Mouse (Mus musculus) olfactory bulb, adult 2 months (tissue): ENCODE results near the gene Dusp5. TPM values are rescaled to one million over a fixed set of nuclear protein-coding genes. Genes with fewer than 3 reads are reported as not detected.

Source experiments
- H3K27ac ChIP-seq: fragments of 200-500 bp; 2 replicates; pipeline ENCODE4 v1.5.1; 2012; ENCODE audit warnings: low read depth, low read length; ENCODE audit not compliant: insufficient read depth
- H3K4me1 ChIP-seq: fragments of 200-500 bp; 2 replicates; pipeline ENCODE4 v1.6.1; 2012; ENCODE audit warnings: low read length; ENCODE audit not compliant: control insufficient read depth, insufficient read depth
- H3K4me3 ChIP-seq: fragments of 200-500 bp; 2 replicates; pipeline ENCODE4 v1.5.1; 2012; ENCODE audit warnings: mild to moderate bottlenecking, low read depth, low read length, moderate library complexity; ENCODE audit not compliant: insufficient read depth
- CTCF ChIP-seq: fragments of 200-500 bp; IDR thresholded peaks from 2 replicates; pipeline ENCODE4 v1.5.1; 2012; ENCODE audit warnings: low read depth, mild to moderate bottlenecking, low read length, moderate library complexity; ENCODE audit not compliant: insufficient read depth
- POLR2A ChIP-seq: fragments of 200-500 bp; IDR thresholded peaks from 2 replicates; pipeline ENCODE4 v1.6.1; 2012; ENCODE audit warnings: mild to moderate bottlenecking, low read depth, low read length, moderate library complexity; ENCODE audit not compliant: insufficient read depth
- WGBS: fragments of 180-500 bp; shearing (Covaris S2); methylation state at CpG from one replicate; pipeline ENCODE4 v1.1.7; 2018; 5-methylcytosine and 5-hydroxymethylcytosine counted together
- polyA plus RNA-seq: library from polyadenylated mRNA; stranded (reverse); fragments of >200 nt; gene quantifications from 2 replicates; pipeline ENCODE4 v1.2.4, GENCODE M21; 2012; ENCODE audit warnings: low replicate concordance; ENCODE audit not compliant: missing spikeins, insufficient read depth, insufficient read length

Dusp5 gene
- polyA plus RNA-seq = not detected in 2 replicates

DNA sequence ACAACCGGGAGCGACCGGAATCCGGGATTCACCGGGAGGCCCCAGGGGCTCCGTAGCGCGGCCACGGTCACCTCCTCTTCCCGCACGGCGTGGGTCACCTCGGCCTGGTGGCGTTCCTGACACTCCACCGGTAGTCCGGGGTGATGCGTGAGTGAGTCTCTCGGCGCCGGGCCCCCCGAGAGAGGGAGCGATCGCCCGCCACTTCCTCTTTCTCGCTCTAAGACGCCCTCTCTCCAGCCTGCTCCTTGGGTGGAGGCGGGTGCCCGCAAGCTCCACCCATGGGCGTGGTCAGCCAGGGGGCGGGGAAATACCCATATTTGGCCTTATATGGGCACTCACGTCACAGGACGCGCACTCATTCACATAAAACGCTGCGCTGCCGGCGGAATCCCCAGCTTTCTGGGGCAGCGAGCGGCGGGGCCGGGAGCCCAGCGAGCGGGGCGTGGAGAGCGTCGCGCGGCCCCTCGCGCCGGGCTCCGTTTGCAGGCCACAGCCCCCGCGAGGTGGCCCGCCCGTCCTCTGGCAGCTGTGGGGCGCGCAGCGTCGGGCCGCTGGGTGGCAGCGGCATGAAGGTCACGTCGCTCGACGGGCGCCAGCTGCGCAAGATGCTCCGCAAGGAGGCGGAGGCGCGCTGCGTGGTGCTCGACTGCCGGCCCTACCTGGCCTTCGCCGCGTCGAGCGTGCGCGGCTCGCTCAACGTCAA lies at the start of gene Dusp5:
Gene Dusp5, plus strand, starts transcription at position 358 of the 703 bp plus-strand sequence.
- TF ChIP-seq CTCF (no peak), POLR2A (peak; percentile 96)
- Histone ChIP-seq H3K4me3 (peak within 1 kb of the TSS; percentile 53), H3K27ac (peak within 1 kb of the TSS; percentile 84), H3K4me1 (peaks cover 17% of the 10 kb centered on the region)
- under 1% methylated on average over 84 of the region's 84 CpGs for WGBS

DNA sequence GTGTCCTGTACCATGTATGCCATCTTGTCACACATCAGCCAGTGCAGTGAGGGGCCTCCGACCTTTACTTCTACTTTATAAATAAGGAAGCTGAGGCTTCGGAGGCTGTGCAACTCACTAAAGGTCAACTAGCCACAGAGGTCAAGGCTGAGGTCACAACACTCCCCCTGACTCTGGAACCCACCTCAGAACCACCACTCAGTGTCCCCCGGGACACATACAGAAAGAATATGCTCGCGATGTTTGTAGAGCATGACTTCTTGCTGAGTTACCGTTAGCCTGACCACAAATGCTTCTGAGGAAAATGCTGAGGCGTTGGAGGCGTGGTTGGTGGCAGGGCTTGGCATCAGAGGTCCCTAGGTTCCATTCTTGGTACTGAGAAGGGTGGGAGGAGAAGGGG lies 49.3 kb upstream of the Dusp5 start:
- Histone ChIP-seq H3K27ac (no peak overlapping the region), H3K4me1 (no peaks in the 10 kb centered on the region), H3K4me3 (no peak overlapping the region)
- TF ChIP-seq POLR2A (no peak), CTCF (no peak)
- WGBS = 89% methylated on average over 8 of the region's 8 CpGs

DNA sequence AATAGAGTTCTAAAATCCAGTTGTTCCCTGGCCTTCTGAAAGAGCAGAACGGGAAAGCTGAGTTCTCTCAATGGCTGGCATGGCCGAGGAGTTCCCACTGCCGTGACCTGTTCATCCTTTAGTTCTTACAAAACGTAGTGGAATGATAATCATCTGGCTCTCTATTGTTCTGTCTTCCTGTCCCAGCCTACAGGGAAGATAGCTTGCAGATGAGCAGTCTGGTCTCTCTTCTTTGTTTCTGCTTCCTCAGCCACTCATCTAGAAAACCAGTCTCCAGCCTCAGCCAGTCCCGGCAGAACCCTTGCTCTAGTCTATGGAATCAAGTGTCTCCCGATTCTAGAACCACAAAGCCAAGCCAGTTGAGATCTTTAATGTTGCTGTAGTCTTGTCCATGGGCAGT lies 46.8 kb upstream of the Dusp5 start:
- TF ChIP-seq POLR2A (no peak), CTCF (no peak)
- 79% methylated on average over 6 of the region's 6 CpGs for WGBS
- H3K4me1 ChIP-seq = no peaks in the 10 kb centered on the region
- no peak overlapping the region for H3K27ac ChIP-seq
- H3K4me3 ChIP-seq = no peak overlapping the region

DNA sequence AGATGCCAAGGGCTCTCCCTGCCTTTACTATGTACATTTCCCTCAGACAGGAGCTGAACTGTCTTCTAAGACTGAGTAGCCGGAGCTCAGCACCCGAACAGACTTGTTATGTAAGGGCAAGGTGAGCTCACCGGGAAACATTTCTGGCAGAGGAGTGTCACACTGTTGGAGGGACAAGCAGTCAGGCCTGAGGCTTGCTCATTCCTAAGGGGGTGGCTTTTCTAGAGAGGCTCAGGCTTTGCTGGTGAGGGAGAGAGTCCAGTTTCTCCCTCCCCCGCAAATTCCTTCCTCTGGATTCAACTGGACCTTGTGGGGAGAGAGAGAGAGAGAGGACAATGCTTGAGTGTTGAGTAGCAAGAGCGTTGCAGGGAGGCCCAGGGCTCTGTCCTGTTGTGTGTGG lies 46.4 kb upstream of the Dusp5 start:
- TF ChIP-seq CTCF (no peak), POLR2A (no peak)
- no peak overlapping the region for H3K27ac ChIP-seq
- 89% methylated on average over 5 of the region's 5 CpGs for WGBS
- no peak overlapping the region for H3K4me3 ChIP-seq
- no peaks in the 10 kb centered on the region for H3K4me1 ChIP-seq

DNA sequence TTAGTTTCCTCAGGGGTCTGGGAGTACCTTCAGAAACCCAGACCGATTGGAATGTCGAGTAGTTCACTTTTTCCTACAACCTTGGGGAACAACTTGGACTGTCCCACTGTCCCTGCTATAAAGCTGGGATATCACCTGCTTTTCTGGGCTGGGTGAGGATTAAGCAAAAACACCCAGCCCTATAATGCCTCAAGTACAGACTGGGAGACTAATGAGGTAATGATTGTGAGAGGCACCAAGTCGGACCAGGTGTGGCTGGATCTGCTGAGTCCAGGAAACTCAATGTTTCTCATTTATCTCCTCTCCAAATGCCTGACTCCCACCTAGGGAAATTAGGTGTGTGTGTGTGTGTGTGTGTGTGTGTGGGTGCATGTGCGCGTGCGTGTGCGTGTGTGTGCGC lies 44.9 kb upstream of the Dusp5 start:
- Histone ChIP-seq H3K4me1 (no peaks in the 10 kb centered on the region), H3K27ac (no peak overlapping the region), H3K4me3 (no peak overlapping the region)
- 92% methylated on average over 8 of the region's 8 CpGs for WGBS
- TF ChIP-seq POLR2A (no peak), CTCF (no peak)

DNA sequence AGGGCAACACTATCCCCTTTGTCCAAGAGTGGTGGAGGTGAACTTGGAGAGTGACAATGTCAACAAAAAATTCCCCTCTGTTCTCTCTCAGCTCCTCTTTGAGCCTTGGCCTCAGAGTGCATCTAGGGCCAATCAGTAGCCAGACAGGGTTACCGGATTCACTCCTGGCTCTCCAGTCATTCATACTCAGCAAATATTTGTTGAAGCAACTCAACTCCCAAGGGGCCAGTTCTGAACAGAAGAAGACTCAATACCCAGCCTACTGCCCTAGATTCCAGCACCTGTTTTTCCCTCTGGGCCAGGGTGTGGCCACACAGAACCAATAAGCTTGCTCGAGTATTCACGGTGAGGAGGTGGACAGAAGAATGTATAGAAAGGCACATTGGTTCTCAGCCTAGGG lies 44.0 kb upstream of the Dusp5 start:
- 89% methylated on average over 3 of the region's 3 CpGs for WGBS
- Histone ChIP-seq H3K4me3 (no peak overlapping the region), H3K27ac (no peak overlapping the region), H3K4me1 (no peaks in the 10 kb centered on the region)
- no peak for TF ChIP-seq CTCF
- no peak for TF ChIP-seq POLR2A

DNA sequence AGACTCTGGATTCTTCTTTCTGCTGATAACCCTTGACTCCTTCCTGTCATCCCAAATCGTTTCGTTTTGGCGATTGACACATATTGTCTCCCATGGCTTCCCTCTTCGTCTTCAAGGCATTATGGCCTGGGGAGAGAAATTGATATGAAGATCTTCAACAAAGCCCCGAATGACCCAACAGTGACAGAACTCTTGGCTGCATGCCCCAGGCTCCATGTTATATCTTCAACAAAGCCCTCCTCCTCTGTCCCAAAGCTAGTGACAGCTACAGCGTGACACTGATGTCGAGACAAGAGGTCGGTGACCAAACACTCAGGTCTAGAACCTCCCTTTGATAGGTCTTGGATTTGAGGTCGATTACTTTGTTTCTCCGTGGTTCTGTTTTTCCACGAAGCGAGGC lies 39.7 kb upstream of the Dusp5 start:
- WGBS = 86% methylated on average over 12 of the region's 12 CpGs
- TF ChIP-seq CTCF (no peak), POLR2A (no peak)
- Histone ChIP-seq H3K4me1 (peaks cover 12% of the 10 kb centered on the region), H3K27ac (no peak overlapping the region), H3K4me3 (no peak overlapping the region)

DNA sequence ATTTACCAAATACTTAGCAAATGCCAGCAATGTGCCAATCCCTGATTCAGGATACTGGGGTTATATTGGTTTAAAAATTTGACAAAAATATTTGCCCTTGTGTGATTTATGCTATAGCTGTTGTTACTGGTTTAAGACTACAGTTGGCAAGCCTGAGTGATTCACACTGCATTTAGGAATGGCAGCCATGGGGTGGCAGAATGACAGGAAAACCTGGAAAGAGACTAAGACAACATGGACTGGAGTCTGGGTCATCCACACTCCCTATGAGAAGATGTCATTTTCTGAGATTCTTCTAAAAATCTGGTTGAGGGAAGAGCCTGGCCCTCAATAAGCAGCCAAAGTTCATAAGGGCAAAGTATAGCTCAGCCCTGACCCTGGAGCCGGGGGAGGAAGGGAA lies 39.0 kb upstream of the Dusp5 start:
- peaks cover 12% of the 10 kb centered on the region for H3K4me1 ChIP-seq
- H3K4me3 ChIP-seq = no peak overlapping the region
- WGBS = 96% methylated on average over 1 of the region's 1 CpGs
- TF ChIP-seq POLR2A (no peak), CTCF (no peak)
- no peak overlapping the region for H3K27ac ChIP-seq

DNA sequence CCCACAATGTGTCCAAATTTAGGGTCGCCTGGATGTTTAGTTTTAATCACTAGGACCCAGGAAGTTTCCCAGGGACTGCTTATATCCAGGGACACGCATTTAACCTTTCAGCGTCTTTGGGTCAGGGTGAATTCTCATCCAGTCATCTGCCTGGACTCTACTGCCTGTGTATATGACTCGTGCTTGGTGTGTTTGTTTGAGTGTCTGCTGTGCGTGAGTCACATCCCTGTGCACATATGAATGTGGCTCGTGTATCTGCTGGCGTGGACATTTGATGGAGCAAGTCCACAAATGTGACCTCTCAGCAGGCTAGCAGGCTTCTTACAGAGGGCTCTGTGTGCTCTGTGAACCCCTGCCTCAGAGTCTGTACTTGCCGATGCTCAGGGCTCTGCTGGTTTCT lies 38.0 kb upstream of the Dusp5 start:
- Histone ChIP-seq H3K4me3 (no peak overlapping the region), H3K27ac (no peak overlapping the region), H3K4me1 (peaks cover 12% of the 10 kb centered on the region)
- WGBS = 75% methylated on average over 8 of the region's 8 CpGs
- TF ChIP-seq POLR2A (no peak), CTCF (no peak)
